9 mouse cellular contexts compared by ENCODE assay signal in the genomic region with DNA sequence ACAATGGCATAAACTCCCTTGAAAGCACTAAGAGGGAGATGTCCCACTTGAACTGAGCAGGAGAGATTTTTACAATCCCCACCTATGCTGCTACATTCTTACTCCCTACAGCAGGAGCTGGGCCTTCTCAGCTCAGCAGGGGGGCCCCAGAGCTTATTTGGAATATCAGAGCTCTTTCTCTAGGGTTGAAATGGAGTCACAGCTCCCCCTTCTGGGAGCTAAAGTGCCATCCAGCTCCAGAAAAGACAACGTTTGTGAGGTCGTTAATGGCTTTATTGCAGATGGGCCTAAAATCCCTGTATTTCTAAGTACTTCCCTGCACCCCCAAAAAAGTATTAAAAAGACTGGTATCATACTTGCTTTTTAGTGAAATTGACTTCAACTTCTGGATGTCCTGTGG. TPM values are rescaled to one million over a fixed set of nuclear protein-coding genes. Genes with fewer than 3 reads are reported as not detected.
DNase-seq lines count a peak whose midpoint lies in the region; ATAC-seq and TF ChIP-seq lines count a peak whose summit lies in the region.
"Had no signal": no experiment of that assay in that cellular context is flagged by ENCODE, and none has a peak within 500 bp of the region (broad histone marks: within the 10 kb centered on the region; RNA-seq: fewer than 3 reads in every experiment).

No protein-coding gene starts in this region.

- H3K9me3 ChIP-seq in lung, embryonic 14.5 days (ENCODE audit: low read depth, low read length), result no peaks in the 10 kb centered on the region
- no peaks in the 10 kb centered on the region for H3K9me3 ChIP-seq in hindbrain, embryonic 16.5 days (ENCODE audit: control insufficient read depth, low read length)
- no peaks in the 10 kb centered on the region for H3K9me3 ChIP-seq in midbrain, embryonic 10.5 days (replicated peaks)
- H3K9me3 ChIP-seq in kidney, embryonic 15.5 days (replicated peaks), result no peaks in the 10 kb centered on the region

- intact Hi-C loops in heart, postnatal 25 days (cut with DNase I), result no loop called here

- H3K36me3 ChIP-seq in lung, embryonic 14.5 days (ENCODE audit: insufficient read depth), result no peaks in the 10 kb centered on the region
- no peaks in the 10 kb centered on the region for H3K36me3 ChIP-seq in hindbrain, embryonic 16.5 days (ENCODE audit: control insufficient read depth, insufficient read depth, low read length)
- H3K36me3 ChIP-seq in midbrain, embryonic 10.5 days, result no peaks in the 10 kb centered on the region
- H3K36me3 ChIP-seq in kidney, embryonic 15.5 days, result no peaks in the 10 kb centered on the region

- no peaks in the 10 kb centered on the region for H3K27me3 ChIP-seq in lung, embryonic 14.5 days (ENCODE audit: insufficient read depth, low read length)
- no peaks in the 10 kb centered on the region for H3K27me3 ChIP-seq in hindbrain, embryonic 16.5 days (replicated peaks; ENCODE audit: control insufficient read depth, insufficient read depth, low read length)
- peaks cover 44% of the 10 kb centered on the region for H3K27me3 ChIP-seq in midbrain, embryonic 10.5 days (ENCODE audit: low read depth, poor library complexity, severe bottlenecking)
- peaks cover 35% of the 10 kb centered on the region for H3K27me3 ChIP-seq in kidney, embryonic 15.5 days

- H3K4me2 ChIP-seq in lung, embryonic 14.5 days, result no peak overlapping the region
- peak overlapping the region; percentile 50 for H3K4me2 ChIP-seq in hindbrain, embryonic 16.5 days (ENCODE audit: low read length)
- H3K4me2 ChIP-seq in kidney, embryonic 15.5 days, result no peak overlapping the region

- peak; percentile 88 for DNase-seq in lung, embryonic 14.5 days
- no peak for DNase-seq in lung, adult 2 months
- peak; percentile 92 to 97 for DNase-seq in cerebellum, postnatal 25 days
- peak; percentile 52 for DNase-seq in midbrain, embryonic 10.5 days (ENCODE audit: low spot score)
- no peak for DNase-seq in spleen, postnatal 10 days (ENCODE audit: low spot score in 2 of 2)
- no peak for DNase-seq in heart, postnatal 25 days (ENCODE audit: low spot score)

- no peak overlapping the region for H3K27ac ChIP-seq in lung, embryonic 14.5 days (ENCODE audit: low read depth)
- H3K27ac ChIP-seq in hindbrain, embryonic 16.5 days (ENCODE audit: low read depth, low read length), result peak overlapping the region; percentile 4; the same call in 1 of the 2 replicates
- no peak overlapping the region for H3K27ac ChIP-seq in midbrain, embryonic 10.5 days (replicated peaks)
- H3K27ac ChIP-seq in kidney, embryonic 15.5 days, result no peak overlapping the region

- 4% methylated on average over 2 of the region's 2 CpGs for WGBS in lung, embryonic 14.5 days
- WGBS in lung, adult 2 months, result 5% methylated on average over 2 of the region's 2 CpGs
- 2% methylated on average over 2 of the region's 2 CpGs for WGBS in hindbrain, embryonic 16.5 days
- WGBS in midbrain, embryonic 10.5 days, result 8% methylated on average over 2 of the region's 2 CpGs
- 5% methylated on average over 2 of the region's 2 CpGs for WGBS in kidney, embryonic 15.5 days

- H3K9ac ChIP-seq in lung, embryonic 14.5 days, result no peak overlapping the region
- H3K9ac ChIP-seq in hindbrain, embryonic 16.5 days (ENCODE audit: low read depth, low read length), result no peak overlapping the region
- H3K9ac ChIP-seq in kidney, embryonic 15.5 days, result no peak overlapping the region

- H3K4me3 ChIP-seq in lung, embryonic 14.5 days (ENCODE audit: low read depth, low read length), result no peak overlapping the region
- H3K4me3 ChIP-seq in lung, adult 2 months (replicated peaks; ENCODE audit: extremely low read depth, low read depth, low read length), result no peak overlapping the region
- H3K4me3 ChIP-seq in hindbrain, embryonic 16.5 days (ENCODE audit: low read length), result peak overlapping the region; percentile 27
- H3K4me3 ChIP-seq in midbrain, embryonic 10.5 days, result no peak overlapping the region
- H3K4me3 ChIP-seq in kidney, embryonic 15.5 days (replicated peaks), result no peak overlapping the region

- no peaks in the 10 kb centered on the region for H3K4me1 ChIP-seq in lung, embryonic 14.5 days (ENCODE audit: insufficient read depth)
- H3K4me1 ChIP-seq in lung, adult 2 months (ENCODE audit: control insufficient read depth, insufficient read depth, low read length), result no peaks in the 10 kb centered on the region
- H3K4me1 ChIP-seq in hindbrain, embryonic 16.5 days (ENCODE audit: control insufficient read depth, insufficient read depth, low read depth, low read length), result peaks cover 5% of the 10 kb centered on the region
- H3K4me1 ChIP-seq in midbrain, embryonic 10.5 days, result peaks cover 17% of the 10 kb centered on the region
- peaks cover 18% of the 10 kb centered on the region; the same call in 1 of the 2 replicates for H3K4me1 ChIP-seq in kidney, embryonic 15.5 days

- no peak for TF ChIP-seq POLR2A in lung, adult 2 months (IDR thresholded peaks at IDR 0.05; ENCODE audit: borderline replicate concordance, extremely low read depth, low read depth, low read length)

- no peak for ATAC-seq in lung, embryonic 14.5 days (ENCODE audit: insufficient read depth)
- ATAC-seq in hindbrain, embryonic 16.5 days, result no peak
- ATAC-seq in kidney, embryonic 15.5 days (replicated peaks; ENCODE audit: low FRiP score), result no peak

- TF ChIP-seq CTCF in lung, embryonic 14.5 days (IDR thresholded peaks at IDR 0.05; ENCODE audit: low read depth), result peak; percentile 70
- TF ChIP-seq CTCF in lung, adult 2 months (IDR thresholded peaks at IDR 0.05; ENCODE audit: insufficient read depth, low read length), result no peak

RNA-seq across cellular contexts. Expression of a gene that starts 3.6 kb away (rescaled TPM):
- 16.5 and 16.8 TPM in 2 replicates for polyA plus RNA-seq in lung, embryonic 14.5 days (2014; fragmentation: Nextera tagmentation; extraction: Ambion mirVana)
- 0.71 and 1.1 TPM in 2 replicates for polyA plus RNA-seq in lung, adult 2 months (2012; rRNA removed)
- 86.3 and 92.0 TPM in 2 replicates for polyA plus RNA-seq in hindbrain, embryonic 16.5 days (2015; fragmentation: Nextera tagmentation; extraction: Ambion mirVana)
- 1.8 and 6.0 TPM in 2 replicates for polyA plus RNA-seq in midbrain, embryonic 10.5 days (2016; fragmentation: Nextera tagmentation; extraction: Ambion mirVana)
- under 1 TPM; 0.10 to 0.14 TPM for total RNA-seq in heart, postnatal 25 days (2021)
- polyA plus RNA-seq in kidney, embryonic 15.5 days (2015; fragmentation: Nextera tagmentation; extraction: Ambion mirVana), result 6.8 and 7.3 TPM in 2 replicates
- total RNA-seq: neutrophil, adult 5-6 weeks had no signal

Comparison
In these comparisons a context has a peak if more than half of its experiments do, and no peak if none do; other contexts are left out.
1. DNase-seq: peak in lung, embryonic 14.5 days (single experiment), cerebellum, postnatal 25 days (2 of 2) and midbrain, embryonic 10.5 days (single experiment); none in lung, adult 2 months (single experiment), spleen, postnatal 10 days (0 of 2) and heart, postnatal 25 days (single experiment).